Mouse (Mus musculus): Measurements from ENCODE around the gene Paqr9. TPM values are rescaled to one million over a fixed set of nuclear protein-coding genes. Genes with fewer than 3 reads are reported as not detected.

The Paqr9 gene
- polyA plus RNA-seq, 2 experiments from 2014 or later, result 0.05 TPM; not detected in 1

DNA sequence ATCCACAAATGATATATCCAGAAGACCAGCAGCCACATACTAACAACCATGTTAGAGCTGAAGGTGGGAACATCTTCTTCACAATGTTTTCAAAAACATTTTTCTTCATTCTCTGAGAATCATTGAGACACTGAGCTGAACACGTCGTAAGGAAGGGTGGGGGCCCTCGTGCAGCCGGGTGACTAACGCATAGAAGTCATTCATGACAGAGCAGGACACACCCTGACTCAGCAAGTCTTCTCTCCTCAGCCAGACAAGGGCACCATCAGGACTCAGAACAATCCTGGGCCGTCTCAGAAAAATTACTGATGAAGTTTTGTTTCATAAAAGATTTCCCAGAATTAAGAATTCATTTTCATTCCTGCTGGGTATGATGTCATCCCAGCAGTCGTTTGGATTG, 12.8 kb upstream of the Paqr9 start:
- no peak for ATAC-seq

DNA sequence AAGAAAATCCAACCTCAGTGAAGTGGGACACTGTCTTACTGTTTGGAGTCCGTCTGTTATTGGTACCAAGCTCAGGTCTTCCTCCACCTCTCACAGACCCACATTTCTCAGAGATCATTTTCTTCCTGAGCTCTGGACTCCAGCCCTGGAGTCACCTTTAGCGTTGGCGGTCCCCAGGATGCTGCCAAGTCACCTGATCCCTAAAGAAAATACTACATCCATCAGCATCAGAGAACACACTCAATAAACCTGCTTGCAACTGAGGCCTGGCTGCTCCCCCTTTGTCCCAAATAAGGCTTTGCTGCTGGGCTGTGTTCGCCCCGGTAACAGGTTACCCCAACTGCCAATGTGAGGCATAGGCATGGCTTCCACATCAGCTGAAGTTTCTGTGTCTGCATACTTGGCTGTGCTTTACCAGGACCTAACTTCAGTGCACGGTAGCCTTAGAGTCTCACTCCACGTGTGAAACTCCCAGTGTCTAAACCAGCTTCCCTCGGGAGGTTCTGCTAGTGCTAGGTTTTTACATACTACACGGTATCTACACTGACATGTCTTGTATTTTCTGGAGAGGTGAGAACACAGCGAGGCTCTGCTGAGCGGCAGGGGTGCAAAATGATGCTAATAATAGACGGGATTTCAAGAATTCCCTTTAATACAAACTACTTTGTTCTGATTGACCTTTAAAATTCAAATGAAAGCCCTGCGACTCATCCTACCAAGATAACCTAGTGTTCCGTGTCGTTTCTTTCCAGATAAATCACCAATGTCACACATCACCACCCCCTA, 9.6 kb upstream of the Paqr9 start:
- ATAC-seq, result no peak

DNA sequence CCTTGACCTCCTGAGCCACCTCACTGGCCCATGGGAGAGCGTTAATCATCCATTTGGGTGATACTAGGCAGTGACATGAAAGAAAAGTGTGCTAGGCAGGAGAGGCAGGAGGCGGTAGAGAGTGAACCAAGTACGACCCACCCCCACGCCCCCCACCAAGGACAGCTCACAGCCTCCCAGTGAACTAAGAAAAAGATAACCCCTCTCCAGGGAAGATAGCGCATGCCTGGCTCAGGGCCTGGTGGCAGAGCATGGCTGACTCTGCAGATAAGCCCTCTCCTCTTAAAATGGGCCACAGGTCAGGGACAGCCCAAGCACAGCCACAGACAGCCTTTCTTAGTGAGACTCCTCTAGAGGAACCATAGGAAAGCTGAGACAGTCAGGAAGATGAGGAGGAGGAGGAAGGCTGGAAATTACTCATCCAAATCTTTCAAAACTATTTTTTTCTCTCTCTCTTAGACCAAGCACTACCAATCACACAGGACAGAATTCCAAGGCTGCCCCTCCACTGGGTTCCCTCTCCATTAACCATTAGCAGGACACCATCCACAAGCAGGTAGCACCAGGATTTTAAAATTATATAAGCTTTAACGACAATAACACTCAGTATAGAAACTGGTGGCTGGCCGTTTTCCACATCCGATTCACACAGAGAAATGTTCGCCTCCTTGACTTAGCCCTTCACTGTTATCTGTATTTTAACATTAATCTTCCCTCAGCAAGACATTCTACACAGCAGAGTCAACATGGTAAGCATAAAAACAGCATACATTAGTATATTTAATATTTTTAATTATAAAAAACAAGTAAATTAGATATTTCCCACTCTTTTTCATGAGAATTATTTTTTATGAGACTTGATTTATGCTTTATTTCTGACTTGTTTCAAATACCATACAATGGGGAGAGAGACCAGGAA, 8.3 kb upstream of the Paqr9 start:
- ATAC-seq, result no peak

DNA sequence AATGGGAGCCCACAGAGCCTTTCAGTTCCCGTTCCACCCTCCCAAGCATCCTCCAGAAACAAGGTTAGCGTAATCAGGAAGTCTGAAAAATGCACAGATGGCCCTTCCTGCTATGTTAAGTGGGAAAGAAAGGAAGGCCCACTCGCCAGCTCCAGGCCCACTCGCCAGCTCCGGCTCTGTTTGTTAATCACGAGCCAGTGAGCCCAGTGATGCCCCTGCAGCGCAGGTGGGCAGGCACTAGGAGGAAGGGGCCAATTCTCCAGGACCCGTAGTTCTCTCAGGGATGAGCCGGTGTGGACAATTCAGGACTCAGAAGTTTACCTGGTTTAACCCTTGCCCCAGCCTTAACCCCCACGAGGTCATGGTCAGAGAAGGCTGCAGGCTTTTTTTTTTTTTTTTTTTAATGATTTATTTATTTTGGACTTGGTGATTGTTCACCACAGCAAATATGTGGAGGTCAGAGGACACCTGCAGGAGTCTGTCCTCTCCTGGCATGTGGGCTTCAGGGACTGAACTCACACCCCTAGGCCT, 7.2 kb upstream of the Paqr9 start:
- ATAC-seq, result no peak

DNA sequence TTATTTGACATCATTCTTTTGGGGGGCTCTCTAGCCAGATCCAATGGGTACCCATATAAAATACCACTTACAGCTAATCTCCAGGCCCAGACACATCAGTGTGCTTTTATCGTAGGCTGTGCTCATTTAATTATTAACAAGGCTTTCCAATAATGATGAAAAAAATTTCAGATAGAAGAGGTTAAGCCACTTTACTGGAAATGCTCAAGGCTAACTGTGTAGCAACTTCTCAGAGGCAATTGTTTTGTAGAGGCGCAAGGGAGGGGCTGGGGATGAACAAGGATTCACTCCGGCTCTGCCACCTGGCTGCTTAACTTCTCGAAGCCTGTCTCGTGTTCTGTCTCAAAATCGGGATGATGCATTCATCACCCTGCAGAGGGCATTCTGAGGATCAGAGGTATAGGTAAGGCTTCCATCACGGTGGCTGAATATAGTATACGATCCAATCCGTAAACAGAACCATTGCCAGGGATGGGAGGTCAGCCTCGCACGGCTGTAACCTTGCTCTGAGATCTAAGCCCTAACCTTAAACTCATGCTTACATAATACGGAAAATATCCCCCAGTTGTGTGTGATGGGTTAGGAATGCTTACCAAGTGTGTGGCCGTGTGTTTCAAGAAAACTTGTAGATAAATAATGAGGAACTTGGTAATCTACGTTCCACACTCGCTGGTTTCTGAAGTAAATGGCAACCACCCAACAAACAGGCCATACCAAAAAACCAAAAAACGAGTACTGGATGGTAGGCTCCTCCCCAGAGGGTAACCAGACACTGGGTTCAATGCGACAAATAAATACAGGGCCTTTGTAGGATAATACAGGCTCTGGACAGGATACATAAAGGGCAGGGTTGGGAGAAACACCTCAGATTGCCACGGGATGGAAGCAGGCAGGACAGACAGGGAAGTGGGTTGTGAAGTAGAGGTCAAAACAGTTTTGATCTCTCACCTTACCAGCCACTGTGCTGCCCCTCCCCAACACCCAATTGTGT, 4.9 kb upstream of the Paqr9 start:
- no peak for ATAC-seq

DNA sequence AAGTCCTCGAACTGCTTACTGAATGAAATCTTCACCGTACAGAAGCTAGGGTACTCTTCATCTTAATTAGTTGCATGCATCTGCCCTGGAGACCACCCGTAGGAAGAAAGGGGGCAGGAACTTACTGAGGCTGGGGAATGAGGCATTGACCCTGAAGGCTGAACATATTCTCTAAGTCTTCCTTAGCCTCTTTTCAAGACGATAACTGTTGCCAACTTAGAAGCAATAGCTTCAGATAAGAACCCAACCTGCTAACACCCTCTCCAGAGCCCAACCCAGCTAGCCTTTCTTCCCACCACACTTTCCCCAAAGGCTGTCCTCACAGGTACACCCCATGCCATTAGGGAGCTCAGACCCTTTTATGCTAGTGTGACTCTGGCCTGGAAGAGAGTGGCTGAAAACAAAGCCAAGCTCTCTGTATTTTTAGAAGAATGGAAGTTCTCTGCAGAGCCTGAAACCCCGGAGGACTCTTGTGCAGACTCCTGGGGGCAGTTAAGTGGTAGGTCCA, 4.2 kb upstream of the Paqr9 start:
- no peak for ATAC-seq

DNA sequence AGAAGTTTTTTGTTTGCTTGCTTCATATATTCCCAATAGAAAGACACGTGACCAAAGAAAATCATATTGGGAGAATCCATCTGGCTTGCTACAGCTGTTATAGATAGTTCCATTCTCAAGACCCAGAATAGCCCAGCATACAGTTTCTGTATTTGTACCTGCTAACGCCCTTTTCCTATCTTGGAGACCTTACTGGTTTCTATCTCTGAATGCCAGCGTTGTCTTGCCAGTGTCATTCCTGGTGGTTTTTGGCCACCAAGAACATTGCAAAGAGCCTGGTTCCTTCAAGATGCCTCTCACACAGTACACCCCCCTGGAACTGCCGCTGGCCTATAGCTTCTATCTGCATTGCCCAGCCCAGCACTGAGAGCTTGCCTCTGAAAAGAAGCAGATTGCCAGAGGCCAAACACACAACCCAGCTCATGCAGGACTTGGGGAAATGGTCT, 3.4 kb upstream of the Paqr9 start:
- ATAC-seq, result no peak

DNA sequence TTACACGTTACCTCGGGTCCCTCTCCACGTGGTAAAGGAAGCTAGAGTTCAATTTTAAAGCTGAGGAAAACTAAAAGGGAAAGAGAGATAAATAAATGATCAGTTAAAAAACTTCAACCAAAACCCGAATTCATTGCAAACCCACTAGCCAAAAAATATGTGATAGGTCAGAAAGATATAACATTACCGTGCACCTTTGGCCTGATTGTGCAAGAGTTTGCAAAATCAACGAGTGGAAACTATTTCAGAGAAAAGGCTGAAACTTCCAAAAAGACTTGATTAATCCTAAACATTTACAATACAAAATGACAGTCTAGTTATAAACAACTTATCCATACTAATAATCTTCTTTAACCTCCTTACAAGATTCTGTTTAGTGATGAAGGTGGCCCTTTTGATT, 1.7 kb upstream of the Paqr9 start:
- ATAC-seq, result no peak

DNA sequence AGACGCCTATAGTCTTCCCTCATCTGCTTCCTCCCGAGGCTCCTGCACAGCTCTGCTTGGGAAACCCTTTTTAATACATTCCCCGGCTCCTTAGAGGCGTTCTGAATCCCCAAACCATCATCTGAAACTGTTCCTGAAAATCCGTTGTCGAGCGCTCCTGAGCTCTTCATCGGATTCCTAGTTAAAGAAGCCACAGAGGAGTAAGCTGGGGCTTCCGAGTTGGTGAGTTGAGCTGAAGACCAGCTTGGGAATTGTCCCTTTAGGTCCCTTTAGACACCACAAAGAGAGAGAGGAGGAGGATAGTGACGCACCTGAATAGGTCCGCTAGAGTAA, 765 bp upstream of the Paqr9 start:
- ATAC-seq, result no peak

DNA sequence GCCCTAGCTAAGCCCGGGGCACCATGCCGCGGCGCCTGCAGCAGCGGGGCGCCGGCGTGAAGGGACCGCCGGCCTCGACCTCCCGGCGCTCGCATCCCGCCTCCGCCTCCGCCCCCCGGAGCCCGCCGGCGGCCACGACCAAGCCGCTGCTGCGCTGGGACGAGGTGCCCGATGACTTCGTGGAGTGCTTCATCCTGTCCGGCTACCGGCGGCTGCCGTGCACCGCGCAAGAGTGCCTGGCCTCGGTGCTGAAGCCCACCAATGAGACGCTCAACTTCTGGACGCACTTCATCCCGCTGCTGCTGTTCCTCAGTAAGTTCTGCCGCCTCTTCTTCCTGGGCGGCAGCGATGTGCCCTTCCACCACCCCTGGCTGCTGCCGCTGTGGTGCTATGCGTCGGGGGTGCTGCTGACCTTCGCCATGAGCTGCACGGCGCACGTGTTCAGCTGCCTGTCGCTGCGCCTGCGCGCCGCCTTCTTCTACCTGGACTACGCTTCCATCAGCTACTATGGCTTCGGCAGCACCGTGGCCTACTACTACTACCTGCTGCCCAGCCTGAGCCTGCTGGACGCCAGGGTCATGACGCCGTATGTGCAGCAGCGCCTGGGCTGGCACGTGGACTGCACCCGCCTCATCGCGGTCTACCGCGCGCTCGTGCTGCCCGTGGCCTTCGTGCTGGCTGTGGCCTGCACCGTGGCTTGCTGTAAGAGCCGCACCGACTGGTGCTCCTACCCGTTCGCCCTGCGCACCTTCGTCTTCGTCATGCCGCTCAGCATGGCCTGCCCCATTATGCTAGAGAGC, 679 bp downstream of the Paqr9 start:
- no peak for ATAC-seq

DNA sequence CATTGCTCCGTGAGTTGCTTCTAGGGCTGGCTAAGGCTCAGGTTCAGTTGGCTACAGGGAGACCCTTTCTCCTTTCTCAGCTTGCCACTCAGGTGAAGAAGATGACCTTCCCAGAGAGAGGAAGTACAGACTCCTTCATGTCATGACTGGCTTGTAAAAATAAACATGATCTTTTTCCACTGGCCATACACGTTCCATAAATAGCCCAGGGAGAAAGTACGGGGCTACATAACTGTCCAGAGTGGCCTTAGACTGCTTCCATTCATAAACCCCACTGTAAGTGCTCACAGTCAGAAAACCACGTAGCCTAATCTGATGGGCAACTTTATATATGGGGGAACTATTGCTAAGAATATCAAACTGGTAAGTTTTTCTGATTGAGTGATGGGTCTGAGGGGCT, 4.6 kb downstream of the Paqr9 start:
- ATAC-seq, result no peak

DNA sequence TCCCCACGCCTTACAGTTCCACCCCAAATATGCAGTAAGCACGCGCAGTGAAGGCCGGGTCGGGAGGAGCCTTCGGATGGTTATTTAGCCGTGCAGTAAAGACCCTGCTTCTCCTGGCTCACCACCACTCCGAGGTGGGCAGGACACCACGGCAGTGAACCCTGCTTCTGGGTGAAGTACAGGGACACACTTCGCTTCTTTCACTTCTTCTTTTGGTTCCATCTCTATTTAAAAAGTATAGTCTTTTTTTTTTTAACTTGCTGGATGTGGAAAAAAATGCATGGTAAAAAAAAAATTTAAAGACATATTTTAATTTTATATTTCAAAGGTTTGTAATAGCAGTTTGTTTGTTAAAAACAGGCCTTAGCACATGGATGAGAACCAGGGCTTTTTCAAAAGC, 6.9 kb downstream of the Paqr9 start:
- no peak for ATAC-seq

DNA sequence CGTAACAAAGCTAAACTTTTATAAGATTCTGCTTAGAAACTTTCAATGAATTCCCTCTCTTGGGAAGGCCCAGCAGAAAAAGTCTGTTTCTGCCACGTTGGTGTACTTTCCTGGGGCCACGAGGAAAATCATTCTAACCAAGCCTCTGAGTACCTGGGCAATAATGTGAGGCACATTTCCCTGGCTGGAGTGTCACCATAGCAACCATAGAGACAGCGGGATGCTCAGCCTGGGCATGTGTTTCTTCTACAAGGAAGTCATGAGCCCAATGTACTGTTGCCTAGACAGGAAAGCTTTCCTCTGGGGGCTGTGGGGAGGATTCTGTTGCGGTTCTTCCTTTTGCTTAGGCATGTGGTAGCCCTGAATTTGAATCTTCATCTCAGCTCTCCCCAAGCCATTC, 7.5 kb downstream of the Paqr9 start:
- no peak for ATAC-seq

DNA sequence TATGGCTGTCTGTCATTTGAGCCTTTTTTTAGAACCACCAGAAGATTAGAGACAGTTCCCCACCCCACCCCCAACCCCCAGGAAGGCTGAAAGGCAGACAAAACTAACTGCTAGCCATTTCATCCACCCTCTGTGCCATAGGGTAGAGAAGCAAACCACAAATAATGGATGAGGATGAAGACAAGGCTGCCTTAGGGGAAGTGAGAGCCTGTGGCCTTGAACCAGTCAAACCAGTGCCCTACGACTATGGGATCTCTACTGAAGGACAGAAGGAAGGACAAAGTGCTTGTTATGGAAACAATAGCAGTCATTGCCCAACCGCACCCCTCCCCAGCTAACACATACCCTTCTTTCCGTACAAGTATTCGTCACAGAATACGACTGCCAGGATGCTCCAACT, 9.8 kb downstream of the Paqr9 start:
- ATAC-seq, result no peak

DNA sequence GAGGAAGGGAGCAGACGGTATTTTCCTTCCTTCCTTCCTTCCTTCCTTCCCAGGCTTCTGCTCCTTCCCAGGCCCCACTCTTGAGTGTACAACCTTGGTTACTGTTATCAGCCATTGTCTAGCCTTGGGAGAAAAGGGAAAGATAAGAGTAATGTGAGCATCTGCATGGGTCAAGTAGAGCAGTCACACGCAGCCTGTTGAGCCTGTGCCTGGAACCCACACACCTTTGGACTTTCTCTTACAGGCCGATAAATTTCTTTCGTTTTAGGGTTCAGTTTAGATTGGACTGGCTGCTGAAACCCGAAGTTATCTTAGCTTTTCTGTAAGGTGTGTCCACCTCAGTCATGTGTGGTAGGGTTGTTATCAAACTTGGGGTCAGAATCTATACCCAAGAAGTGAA, 10.5 kb downstream of the Paqr9 start:
- ATAC-seq, result no peak

DNA sequence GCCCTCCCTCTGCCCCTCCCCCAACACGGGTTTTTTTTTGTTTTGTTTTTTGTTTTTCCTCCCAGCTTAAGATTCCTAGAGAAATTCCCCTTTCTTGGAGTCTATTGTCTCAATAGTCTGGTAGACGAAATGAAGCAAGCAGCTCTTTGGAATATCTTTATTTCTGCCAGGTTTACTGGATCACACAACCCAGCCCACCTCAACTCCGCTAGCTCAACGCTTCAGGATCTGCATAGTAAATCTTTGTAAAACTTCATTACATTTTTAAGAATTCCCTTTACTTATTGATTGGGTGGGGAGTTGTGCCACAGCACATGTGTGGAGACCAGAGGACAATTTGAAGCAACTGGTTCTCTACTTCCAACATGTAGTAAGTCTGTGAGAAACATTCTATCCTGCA, 11.1 kb downstream of the Paqr9 start:
- no peak for ATAC-seq

DNA sequence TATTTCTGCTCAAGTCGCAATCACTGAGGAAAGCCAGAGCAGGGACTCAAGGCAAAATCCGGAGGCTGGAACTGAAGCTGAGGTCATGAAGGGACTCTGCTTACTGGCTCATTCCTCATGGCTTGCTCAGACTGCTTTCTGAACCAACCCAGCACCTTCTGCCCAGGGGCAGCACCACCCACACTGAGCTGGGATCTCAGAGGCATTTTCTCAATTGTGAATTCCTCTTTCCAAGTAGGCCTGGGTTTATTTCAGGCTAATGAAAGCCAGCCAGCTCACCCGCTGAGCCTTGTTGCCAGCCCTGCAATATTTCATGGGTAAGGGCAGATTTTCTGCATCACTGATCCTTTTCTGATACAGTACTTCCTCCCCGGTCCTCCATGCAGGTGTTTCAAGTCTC, 12.0 kb downstream of the Paqr9 start:
- ATAC-seq, result no peak

DNA sequence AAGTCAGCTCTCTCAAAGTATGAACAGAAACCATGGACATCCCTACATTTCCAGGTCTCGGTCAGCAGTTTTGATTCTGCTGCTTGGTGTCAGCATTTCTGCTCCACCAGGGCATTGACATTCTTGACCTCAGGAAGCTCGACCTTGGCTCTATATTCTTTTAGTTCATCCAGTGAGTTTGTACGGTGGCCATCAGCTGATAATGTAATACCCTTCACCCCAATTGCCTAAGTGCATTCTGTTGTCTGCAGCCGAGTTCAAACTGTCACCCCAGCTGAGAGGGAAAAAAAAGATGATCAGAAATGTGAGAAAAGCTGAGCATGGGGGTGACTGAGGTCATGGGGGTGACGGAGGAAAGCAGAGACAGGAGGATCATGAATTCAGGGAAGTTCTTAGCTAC, 13.1 kb downstream of the Paqr9 start:
- no peak for ATAC-seq

DNA sequence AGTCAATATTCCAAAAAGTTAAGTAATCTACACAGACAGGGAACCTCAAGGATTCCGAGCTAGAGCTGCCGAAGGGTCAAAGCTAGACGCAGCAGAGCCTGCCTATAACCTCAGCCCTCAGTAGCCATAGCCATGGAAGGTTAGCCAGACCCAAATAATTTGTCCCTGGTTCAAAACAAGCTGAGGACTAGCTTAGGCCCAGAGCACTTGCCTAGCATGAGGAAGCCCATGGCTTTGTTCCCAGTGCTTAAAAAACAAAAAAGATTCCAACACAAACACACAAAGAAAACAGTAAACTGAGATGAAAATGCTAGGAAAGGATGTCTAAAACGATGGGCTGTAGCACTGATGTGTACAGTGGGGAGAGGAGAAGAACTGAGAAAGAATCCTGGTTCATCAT, 14.7 kb downstream of the Paqr9 start:
- ATAC-seq, result no peak

DNA sequence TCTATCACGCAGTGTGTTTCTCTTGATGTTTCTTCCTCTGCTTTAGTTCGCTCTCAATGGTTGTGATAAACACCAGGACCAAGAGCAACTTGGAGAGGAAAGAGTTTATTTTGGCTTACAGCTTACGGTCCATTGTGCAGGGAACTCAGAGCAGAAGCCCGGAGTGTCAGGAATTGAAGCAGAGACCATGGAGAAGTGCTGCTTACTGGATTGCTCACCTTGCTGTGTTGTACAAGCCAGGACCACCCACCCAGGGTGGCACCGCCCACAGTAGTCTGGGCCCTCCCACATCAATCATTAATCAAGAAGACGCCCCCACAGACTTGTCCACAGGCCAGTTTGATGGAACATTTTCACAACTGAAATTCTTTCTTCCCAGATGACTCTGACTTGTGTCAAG, 18.0 kb downstream of the Paqr9 start:
- no peak for ATAC-seq

DNA sequence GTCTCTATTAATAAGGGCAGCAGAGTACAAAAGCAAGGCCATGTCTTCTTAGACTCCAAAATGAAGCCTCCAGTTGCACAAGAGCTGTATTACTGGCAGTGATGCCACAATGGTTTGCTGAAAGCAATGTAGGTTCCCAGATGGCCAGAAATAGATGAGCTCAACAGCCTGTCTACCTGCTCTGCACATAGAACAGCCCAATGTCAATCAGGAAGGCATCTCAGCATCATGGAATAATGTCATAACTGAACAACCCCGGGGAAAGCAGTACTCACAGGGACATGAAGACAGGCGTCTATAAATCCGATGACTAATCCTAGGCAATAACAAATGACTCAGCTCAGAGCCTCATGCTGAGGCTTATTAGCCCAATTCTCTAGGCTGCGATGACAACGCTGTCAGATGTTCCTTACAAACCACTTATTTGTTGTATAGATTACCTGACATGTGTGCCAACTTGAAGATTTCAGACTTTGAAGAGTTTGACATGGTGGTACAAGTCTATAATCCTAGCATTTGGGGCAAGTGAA, 19.0 kb downstream of the Paqr9 start:
- ATAC-seq, result no peak

Measured in CD4-positive, CD25-positive, alpha-beta regulatory T cell, adult 4 months (primary cell).